Mouse (Mus musculus): ENCODE data around the gene Slc30a6. TPM values are rescaled to one million over a fixed set of nuclear protein-coding genes. Genes with fewer than 3 reads are reported as not detected.
"Not testable (repeated sequence)": the region's sequence is repeated elsewhere in the genome, so short reads cannot be mapped to it uniquely, and the experiment has no call there.

Gene Slc30a6
- polyA plus RNA-seq, 1 experiment from 2014 or later: 45.7 TPM

GRCm38 (mm10) chr17:74454660-74455059, 59.3 kb downstream of the Slc30a6 start:
- no peaks in the 10 kb centered on the region for H3K4me1 ChIP-seq (replicated peaks; ENCODE audit: control insufficient read depth, insufficient read depth, low read length)
- H3K27me3 ChIP-seq (replicated peaks; ENCODE audit: control insufficient read depth, insufficient read depth, low read length): no peaks in the 10 kb centered on the region
- no peak overlapping the region for H3K27ac ChIP-seq (ENCODE audit: low read depth, low read length)
- no peak for TF ChIP-seq CTCF (IDR thresholded peaks at IDR 0.05; ENCODE audit: low read depth)
- WGBS: 90% methylated on average over 1 of the region's 1 CpGs
- H3K4me2 ChIP-seq (replicated peaks; ENCODE audit: low read depth): no peak overlapping the region
- no peak for ATAC-seq
- peaks cover 25% of the 10 kb centered on the region; the same call in 1 of the 2 replicates for H3K36me3 ChIP-seq (ENCODE audit: control insufficient read depth, insufficient read depth)
- no peak overlapping the region for H3K4me3 ChIP-seq (ENCODE audit: low read depth, low read length)
- no peaks in the 10 kb centered on the region for H3K9me3 ChIP-seq (ENCODE audit: control insufficient read depth)
- no peak overlapping the region for H3K9ac ChIP-seq (ENCODE audit: low read depth, low read length)

GRCm38 (mm10) chr17:74455426-74455825, 60.0 kb downstream of the Slc30a6 start:
- WGBS: 90% methylated on average over 4 of the region's 4 CpGs
- Histone ChIP-seq H3K4me1 (replicated peaks; ENCODE audit: control insufficient read depth, insufficient read depth, low read length) (no peaks in the 10 kb centered on the region), H3K36me3 (ENCODE audit: control insufficient read depth, insufficient read depth) (peaks cover 22% of the 10 kb centered on the region; the same call in 1 of the 2 replicates), H3K4me2 (replicated peaks; ENCODE audit: low read depth) (no peak overlapping the region), H3K9ac (ENCODE audit: low read depth, low read length) (no peak overlapping the region), H3K27me3 (replicated peaks; ENCODE audit: control insufficient read depth, insufficient read depth, low read length) (no peaks in the 10 kb centered on the region), H3K4me3 (ENCODE audit: low read depth, low read length) (no peak overlapping the region), H3K27ac (ENCODE audit: low read depth, low read length) (no peak overlapping the region), H3K9me3 (ENCODE audit: control insufficient read depth) (no peaks in the 10 kb centered on the region)
- ATAC-seq: no peak
- TF ChIP-seq CTCF (IDR thresholded peaks at IDR 0.05; ENCODE audit: low read depth): no peak

- Histone ChIP-seq H3K4me3 (ENCODE audit: low read depth, low read length) (peak overlapping the region; percentile 49), H3K9ac (ENCODE audit: low read depth, low read length) (no peak overlapping the region), H3K36me3 (ENCODE audit: control insufficient read depth, insufficient read depth) (peaks cover 21% of the 10 kb centered on the region; the same call in 1 of the 2 replicates), H3K27me3 (replicated peaks; ENCODE audit: control insufficient read depth, insufficient read depth, low read length) (no peaks in the 10 kb centered on the region), H3K4me1 (replicated peaks; ENCODE audit: control insufficient read depth, insufficient read depth, low read length) (no peaks in the 10 kb centered on the region), H3K9me3 (ENCODE audit: control insufficient read depth) (no peaks in the 10 kb centered on the region), H3K27ac (ENCODE audit: low read depth, low read length) (0 out of 2 replicates have a peak overlapping the region, but pooled peaks have one; percentile 98), H3K4me2 (replicated peaks; ENCODE audit: low read depth) (peak overlapping the region; percentile 60)
- no peak for TF ChIP-seq CTCF (IDR thresholded peaks at IDR 0.05; ENCODE audit: low read depth)
- WGBS: 67% methylated on average over 5 of the region's 5 CpGs
- ATAC-seq: peak; percentile 65
Measured at GRCm38 (mm10) chr17:74456825-74457224, 61.4 kb downstream of the Slc30a6 start.

DNA sequence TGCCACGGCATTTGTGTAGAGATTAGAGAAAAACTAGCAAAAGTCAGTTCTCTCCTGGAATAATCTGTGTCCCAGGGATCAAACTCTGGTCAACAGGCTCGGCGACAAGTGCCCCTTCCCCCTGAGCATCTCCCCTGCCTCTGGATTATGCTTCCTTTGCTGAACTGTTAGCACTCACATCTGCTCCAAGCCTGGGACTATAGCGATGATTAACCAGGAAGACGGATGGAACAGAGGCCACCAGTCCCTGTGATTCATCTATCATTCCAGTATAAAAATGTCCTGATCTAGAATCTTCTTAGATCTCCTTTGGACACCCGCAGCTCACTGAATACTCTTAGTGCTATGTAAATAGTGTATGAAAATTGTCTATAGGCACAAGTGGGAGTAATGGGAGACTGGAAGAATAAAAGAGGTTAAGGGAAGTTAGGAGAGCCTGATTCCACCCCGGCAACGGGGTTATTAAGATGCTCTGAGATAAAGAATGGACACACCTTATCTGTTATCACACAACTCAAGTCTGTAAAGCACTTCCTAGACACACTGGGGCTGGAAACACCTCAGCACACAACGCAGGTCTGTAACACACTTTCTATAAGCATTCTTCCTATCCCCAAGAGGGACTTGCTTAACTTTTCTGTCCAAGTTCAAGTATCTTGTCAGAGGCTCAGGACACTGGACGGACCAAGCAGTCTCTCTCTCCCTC, 62.7 kb downstream of the Slc30a6 start:
- Histone ChIP-seq H3K4me3 (ENCODE audit: low read depth, low read length) (peak overlapping the region; percentile 49), H3K27ac (ENCODE audit: low read depth, low read length) (peak overlapping the region; percentile 98), H3K4me2 (replicated peaks; ENCODE audit: low read depth) (peak overlapping the region; percentile 60), H3K4me1 (replicated peaks; ENCODE audit: control insufficient read depth, insufficient read depth, low read length) (no peaks in the 10 kb centered on the region), H3K9me3 (ENCODE audit: control insufficient read depth) (no peaks in the 10 kb centered on the region), H3K27me3 (replicated peaks; ENCODE audit: control insufficient read depth, insufficient read depth, low read length) (no peaks in the 10 kb centered on the region), H3K36me3 (ENCODE audit: control insufficient read depth, insufficient read depth) (peaks cover 13% of the 10 kb centered on the region; the same call in 1 of the 2 replicates), H3K9ac (ENCODE audit: low read depth, low read length) (peak overlapping the region; percentile 77)
- no peak for TF ChIP-seq CTCF (IDR thresholded peaks at IDR 0.05; ENCODE audit: low read depth)
- 31% methylated on average over 10 of the region's 10 CpGs for WGBS
- peak; percentile 66 for ATAC-seq

DNA sequence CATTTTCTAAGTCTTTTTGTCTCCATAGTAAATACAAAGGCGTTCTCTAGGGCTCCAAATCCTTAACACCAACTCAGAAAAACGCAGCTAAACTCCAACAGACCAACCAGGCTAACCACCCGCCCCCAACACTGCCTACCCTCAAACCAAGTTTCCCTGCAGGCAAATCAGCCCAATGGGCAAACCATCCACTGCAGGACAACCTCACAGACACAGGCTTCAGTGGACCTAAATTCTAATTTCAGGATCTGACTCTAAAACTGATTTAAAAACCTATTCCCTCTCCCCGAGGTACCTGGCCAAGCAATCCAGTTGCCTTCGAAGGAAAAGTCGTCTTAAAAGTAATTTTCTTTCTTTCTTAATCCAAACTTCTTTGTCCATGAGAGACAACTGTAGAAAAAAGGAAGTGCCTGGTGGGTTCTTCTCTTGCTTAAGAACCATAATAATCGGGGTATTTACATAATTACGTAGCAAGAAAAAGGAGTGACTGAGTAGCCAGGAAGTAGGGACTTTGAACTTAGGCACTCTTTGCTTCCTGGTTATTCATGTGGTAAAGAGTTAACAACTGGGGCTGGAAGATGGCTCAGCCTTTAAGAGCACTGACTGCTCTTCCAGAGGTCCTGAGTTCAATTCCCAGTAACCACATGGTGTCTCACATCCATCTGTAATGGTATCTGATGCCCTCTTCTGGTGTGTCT, 63.5 kb downstream of the Slc30a6 start, which contains the start of gene Nlrc4:
TSS of gene Nlrc4 (minus strand) at position 432 of the 698 bp plus-strand sequence.
- ATAC-seq: peak; percentile 70
- peak within 1 kb of the TSS; percentile 98 for H3K27ac ChIP-seq (ENCODE audit: low read depth, low read length)
- no peak for TF ChIP-seq CTCF (IDR thresholded peaks at IDR 0.05; ENCODE audit: low read depth)
- no peaks in the 10 kb centered on the region for H3K27me3 ChIP-seq (replicated peaks; ENCODE audit: control insufficient read depth, insufficient read depth, low read length)
- 0 out of 2 replicates have a peak, but pooled peaks cover 2% of the 10 kb centered on the region for H3K4me1 ChIP-seq (replicated peaks; ENCODE audit: control insufficient read depth, insufficient read depth, low read length)
- WGBS: 26% methylated on average over 8 of the region's 8 CpGs
- H3K9ac ChIP-seq (ENCODE audit: low read depth, low read length): peak within 1 kb of the TSS; percentile 77
- no peaks in the 10 kb centered on the region for H3K9me3 ChIP-seq (ENCODE audit: control insufficient read depth)
- peak within 1 kb of the TSS; percentile 49 for H3K4me3 ChIP-seq (ENCODE audit: low read depth, low read length)
- H3K4me2 ChIP-seq (replicated peaks; ENCODE audit: low read depth): peak within 1 kb of the TSS; percentile 60
- peaks cover 13% of the 10 kb centered on the region; the same call in 1 of the 2 replicates for H3K36me3 ChIP-seq (ENCODE audit: control insufficient read depth, insufficient read depth)

DNA sequence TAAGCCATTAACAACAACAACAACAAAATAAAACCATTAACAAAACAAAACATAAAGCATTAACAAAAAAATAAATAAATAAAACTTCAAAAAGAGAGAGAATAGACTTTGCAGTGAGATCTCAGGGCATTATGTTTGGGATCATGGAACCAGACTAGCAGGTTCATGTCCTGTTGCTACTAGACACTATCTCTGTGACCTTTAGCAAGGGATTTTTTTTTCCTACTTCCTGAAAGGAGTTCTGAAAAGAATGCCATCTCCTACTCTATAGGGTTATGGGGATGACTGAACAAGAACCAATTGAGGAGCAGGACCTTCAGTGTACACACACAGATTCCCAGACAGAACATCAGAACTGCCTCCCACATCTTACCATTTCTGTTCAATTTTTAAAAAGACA, 68.1 kb downstream of the Slc30a6 start:
- H3K27me3 ChIP-seq (replicated peaks; ENCODE audit: control insufficient read depth, insufficient read depth, low read length): no peaks in the 10 kb centered on the region
- peak overlapping the region; percentile 7; the same call in 1 of the 2 replicates for H3K27ac ChIP-seq (ENCODE audit: low read depth, low read length)
- ATAC-seq: peak; percentile 84
- no peak overlapping the region for H3K9ac ChIP-seq (ENCODE audit: low read depth, low read length)
- H3K36me3 ChIP-seq (ENCODE audit: control insufficient read depth, insufficient read depth): no peaks in the 10 kb centered on the region
- H3K9me3 ChIP-seq (ENCODE audit: control insufficient read depth): no peaks in the 10 kb centered on the region
- H3K4me2 ChIP-seq (replicated peaks; ENCODE audit: low read depth): no peak overlapping the region
- no peak overlapping the region for H3K4me3 ChIP-seq (ENCODE audit: low read depth, low read length)
- TF ChIP-seq CTCF (IDR thresholded peaks at IDR 0.05; ENCODE audit: low read depth): no peak
- H3K4me1 ChIP-seq (replicated peaks; ENCODE audit: control insufficient read depth, insufficient read depth, low read length): 0 out of 2 replicates have a peak, but pooled peaks cover 2% of the 10 kb centered on the region

GRCm38 (mm10) chr17:74467981-74468380, 72.6 kb downstream of the Slc30a6 start:
- not testable (repeated sequence) for H3K4me3 ChIP-seq (ENCODE audit: low read depth, low read length); H3K36me3 ChIP-seq (ENCODE audit: control insufficient read depth, insufficient read depth); H3K9me3 ChIP-seq (ENCODE audit: control insufficient read depth); H3K9ac ChIP-seq (ENCODE audit: low read depth, low read length); ATAC-seq; H3K27me3 ChIP-seq (replicated peaks; ENCODE audit: control insufficient read depth, insufficient read depth, low read length); H3K4me1 ChIP-seq (replicated peaks; ENCODE audit: control insufficient read depth, insufficient read depth, low read length); H3K4me2 ChIP-seq (replicated peaks; ENCODE audit: low read depth); H3K27ac ChIP-seq (ENCODE audit: low read depth, low read length)
- WGBS: 93% methylated on average over 2 of the region's 2 CpGs

DNA sequence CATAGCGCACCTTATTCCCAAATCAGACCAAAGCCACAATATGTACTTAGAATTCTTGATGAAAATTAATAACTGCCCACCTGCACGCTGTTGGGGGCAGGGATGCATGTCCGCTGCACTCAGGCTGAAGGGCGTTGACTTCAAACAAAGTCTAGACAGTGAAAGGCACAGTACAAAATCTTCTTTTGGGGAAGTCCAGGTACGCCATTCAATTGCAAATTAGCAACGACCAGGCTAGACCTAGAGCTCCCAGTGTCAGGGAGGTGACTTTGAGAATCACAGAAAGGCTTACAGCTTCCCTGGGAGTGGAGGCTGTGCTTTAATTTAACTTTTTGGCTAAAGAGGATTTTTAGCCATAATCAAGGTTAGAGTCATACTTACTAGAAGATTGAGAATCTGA, 74.7 kb downstream of the Slc30a6 start:
- not testable (repeated sequence) for H3K36me3 ChIP-seq (ENCODE audit: control insufficient read depth, insufficient read depth); H3K4me1 ChIP-seq (replicated peaks; ENCODE audit: control insufficient read depth, insufficient read depth, low read length); H3K4me2 ChIP-seq (replicated peaks; ENCODE audit: low read depth); H3K9me3 ChIP-seq (ENCODE audit: control insufficient read depth); H3K27ac ChIP-seq (ENCODE audit: low read depth, low read length); H3K27me3 ChIP-seq (replicated peaks; ENCODE audit: control insufficient read depth, insufficient read depth, low read length); ATAC-seq; H3K4me3 ChIP-seq (ENCODE audit: low read depth, low read length); H3K9ac ChIP-seq (ENCODE audit: low read depth, low read length)
- 87% methylated on average over 6 of the region's 6 CpGs for WGBS
